Mouse (Mus musculus): ENCODE measurements at regions not wholly inside any gene's neighbourhood (a gene's known extent, or its start where the extent isn't known, plus 50 kb on each side); places are given as distances from the start of the nearest gene placed in this dataset.

DNA sequence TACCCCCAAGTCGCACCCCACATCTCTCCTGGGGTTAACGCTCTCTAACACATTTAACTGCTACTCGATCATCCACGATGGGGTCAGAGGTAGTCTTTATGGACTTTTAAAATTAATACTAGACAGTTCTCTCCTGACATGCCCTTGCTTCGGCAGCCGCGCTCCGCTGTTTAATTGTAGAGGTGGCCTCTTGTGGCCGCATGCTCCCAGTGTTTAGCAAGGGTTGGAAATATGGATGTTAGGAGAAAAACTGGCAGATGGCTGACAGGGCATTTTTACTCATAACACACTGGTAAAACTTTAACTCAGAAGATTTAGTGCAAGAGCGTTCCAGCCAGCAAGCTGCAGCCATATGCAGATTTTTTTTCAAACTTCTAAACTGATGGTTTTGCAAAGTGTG lies 242.7 kb downstream of the Tshz3 start:
- no peak for DNase-seq (ENCODE audit: low read depth, low spot score)

DNA sequence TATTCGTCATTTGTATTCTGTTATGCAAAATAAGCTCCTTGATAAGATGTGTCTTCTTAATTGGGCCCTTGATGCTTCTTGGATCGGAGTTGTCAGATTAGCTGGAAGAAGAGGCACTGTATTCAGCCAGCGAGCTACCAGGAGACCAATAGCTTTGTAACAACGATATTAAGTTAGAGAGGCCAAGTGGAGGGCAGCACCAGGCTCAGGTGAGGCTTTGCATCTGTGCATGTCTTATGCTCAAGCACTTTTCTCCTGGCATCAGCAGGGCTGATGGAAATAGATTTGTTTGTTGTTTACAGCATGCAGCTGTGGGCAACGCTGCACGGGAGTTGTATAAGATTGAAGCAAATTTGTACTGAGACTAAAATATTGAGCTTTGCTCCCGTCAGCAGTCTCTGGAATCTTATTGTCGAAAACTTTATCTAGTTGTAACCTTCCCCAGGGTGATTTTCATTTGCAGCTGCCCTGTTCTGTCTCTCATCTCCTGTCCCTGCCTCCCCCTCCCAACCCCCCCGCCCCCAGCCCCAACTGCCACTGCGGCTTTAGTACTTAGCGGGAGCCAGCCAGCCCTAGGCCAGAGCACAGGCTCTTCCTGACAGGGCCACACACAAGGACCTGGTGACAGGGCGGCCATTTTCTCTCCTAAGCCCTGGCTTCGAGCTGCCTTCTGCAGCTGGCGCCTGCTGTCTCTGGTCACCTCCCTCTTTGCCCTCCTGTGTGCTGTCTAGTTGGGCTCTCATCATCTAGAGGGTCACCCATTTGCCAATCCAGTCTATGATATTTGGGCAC lies 247.3 kb downstream of the Tshz3 start:
- DNase-seq (ENCODE audit: low read depth, low spot score), result no peak

DNA sequence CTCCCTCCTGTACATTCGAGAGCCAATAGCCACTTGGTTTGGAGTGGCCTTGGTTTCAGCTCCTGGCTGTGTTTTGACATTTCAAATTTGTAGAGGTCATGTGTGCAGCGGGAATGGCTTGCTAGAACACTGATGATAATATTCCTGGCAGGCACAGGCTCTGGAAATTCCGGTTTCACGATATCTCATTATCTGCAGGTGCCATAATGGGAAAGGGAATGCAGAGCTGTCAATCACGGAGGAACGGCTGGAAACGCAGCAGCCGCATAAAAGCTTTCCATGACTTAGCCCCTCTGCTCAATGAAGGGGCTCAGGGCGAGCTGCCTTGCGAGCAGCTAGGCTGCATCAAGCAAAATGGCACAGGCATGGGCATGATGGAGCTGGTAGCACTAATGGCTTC lies 251.6 kb downstream of the Tshz3 start:
- DNase-seq (ENCODE audit: low read depth, low spot score), result no peak

DNA sequence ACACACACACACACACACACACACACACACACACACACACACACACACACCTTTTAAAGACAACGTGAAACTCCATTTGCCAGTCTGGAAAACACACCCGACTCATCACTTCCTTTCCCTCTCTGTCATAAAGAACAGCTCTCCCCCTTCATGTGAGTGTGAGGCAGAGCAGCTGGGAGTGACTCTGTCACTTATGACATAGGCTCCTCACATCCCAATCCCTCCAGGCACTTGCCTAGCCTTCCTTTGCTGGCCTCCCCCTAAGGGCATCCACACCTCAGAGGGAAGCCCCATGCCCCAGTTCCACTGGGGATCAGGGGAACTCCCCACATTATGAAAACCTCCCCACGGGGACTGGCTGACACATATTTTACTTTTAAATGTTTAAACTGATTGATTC lies 257.5 kb downstream of the Tshz3 start:
- no peak for DNase-seq (ENCODE audit: low read depth, low spot score)

GRCm38 (mm10) chr7:36958255-36958654 lies 260.3 kb downstream of the Tshz3 start:
- no peak for DNase-seq (ENCODE audit: low read depth, low spot score)

- DNase-seq (ENCODE audit: low read depth, low spot score), result no peak
Observed at GRCm38 (mm10) chr7:36971772-36972171, 273.9 kb downstream of the Tshz3 start.

- DNase-seq (ENCODE audit: low read depth, low spot score), result no peak
Observed at GRCm38 (mm10) chr7:36973654-36974320, 275.9 kb downstream of the Tshz3 start.

DNA sequence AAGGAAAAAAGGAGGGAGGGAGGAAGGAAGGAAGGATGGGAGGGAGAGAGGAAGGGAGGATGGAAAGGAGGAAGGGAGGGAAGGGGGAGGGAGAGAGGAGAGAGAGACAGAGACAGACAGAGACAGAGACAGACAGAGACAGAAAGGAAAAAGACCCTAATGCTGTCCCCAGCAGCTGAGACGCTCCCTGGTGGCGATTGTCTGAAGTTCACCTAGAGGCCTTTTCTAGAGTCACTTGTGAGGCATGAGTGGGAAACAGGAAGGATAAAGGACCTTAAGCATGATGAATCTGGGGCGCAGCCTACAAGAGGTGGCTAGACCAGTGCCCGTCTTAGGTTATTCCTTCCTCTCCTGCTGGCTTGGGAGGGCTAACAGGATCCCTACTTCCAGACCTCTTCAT lies 276.7 kb downstream of the Tshz3 start:
- no peak for DNase-seq (ENCODE audit: low read depth, low spot score)

GRCm38 (mm10) chr7:36975475-36975874 lies 277.6 kb downstream of the Tshz3 start:
- no peak for DNase-seq (ENCODE audit: low read depth, low spot score)

DNA sequence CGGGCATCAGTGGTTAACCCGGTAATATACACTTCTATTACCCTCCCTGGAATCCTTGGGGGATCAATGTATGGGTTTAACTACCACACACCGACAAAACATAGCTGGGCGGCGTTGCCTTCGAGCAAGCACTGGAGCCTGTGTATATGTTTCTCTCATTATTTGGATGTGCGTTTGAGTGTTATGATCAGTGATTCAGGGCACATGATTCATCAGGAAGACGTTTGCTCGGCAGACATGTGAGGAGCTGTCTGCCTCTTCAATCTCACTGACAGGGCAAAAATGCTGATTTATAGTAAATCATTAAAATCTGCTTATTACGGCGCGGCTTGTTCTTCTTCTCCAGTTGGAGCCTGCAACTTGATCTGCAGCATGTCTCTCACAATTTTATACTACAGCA lies 279.9 kb downstream of the Tshz3 start:
- no peak for DNase-seq (ENCODE audit: low read depth, low spot score)

- DNase-seq (ENCODE audit: low read depth, low spot score), result no peak
Observed at GRCm38 (mm10) chr7:36989380-36989779, 291.5 kb downstream of the Tshz3 start.

GRCm38 (mm10) chr7:37004601-37005000 lies 306.7 kb downstream of the Tshz3 start:
- DNase-seq (ENCODE audit: low read depth, low spot score), result no peak

DNA sequence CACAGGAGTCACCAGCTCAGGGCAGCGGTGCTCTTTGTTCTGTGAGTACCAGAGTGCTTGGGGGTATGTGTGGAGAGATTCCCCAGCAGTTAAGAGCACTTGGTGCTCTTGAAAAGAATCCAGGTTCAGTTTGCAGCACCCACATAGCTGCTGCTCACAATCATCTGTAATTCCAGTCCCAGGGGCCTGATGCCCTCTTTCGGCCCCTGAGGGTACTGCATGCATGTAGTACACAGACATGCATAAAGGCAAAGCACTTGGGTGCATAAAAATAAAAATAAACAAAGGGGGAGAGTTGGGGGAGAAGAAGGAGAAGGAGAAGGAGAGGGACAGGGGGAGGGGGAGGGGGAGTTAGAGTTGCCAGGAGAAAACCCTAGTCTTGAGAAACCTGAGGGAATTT lies 307.8 kb downstream of the Tshz3 start:
- no peak for DNase-seq (ENCODE audit: low read depth, low spot score)

GRCm38 (mm10) chr7:37006921-37007320 lies 309.0 kb downstream of the Tshz3 start:
- DNase-seq (ENCODE audit: low read depth, low spot score), result no peak

- no peak for DNase-seq (ENCODE audit: low read depth, low spot score)
Observed at GRCm38 (mm10) chr7:37011180-37011754, 313.3 kb downstream of the Tshz3 start.

GRCm38 (mm10) chr7:37020078-37020477 lies 322.2 kb downstream of the Tshz3 start:
- no peak for DNase-seq (ENCODE audit: low read depth, low spot score)

DNA sequence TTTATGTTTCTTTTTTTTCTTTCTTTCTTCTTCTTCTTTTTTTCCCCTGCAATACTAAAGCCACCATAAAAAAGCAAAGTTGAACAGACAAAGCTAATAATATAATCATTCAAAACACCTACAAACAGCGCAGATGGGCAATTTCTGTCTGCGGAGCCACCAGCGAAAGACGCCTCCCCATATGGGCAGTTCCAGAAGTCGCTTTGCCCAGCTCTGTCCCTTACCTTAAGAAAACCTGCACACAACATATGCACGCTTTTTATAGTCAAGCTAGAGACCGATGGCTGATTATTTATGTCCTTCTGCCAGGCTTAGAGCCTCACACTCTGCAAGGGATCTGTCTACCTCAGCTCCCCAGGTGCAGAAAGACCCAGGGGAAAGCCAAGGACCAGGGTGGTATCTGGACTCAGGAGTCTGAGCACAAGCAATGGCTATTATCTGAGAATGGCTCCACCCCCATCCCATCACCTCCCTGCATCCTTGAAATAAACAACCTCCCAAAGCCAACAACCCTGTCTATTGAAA lies 326.6 kb downstream of the Tshz3 start:
- DNase-seq (ENCODE audit: low read depth, low spot score), result no peak

DNA sequence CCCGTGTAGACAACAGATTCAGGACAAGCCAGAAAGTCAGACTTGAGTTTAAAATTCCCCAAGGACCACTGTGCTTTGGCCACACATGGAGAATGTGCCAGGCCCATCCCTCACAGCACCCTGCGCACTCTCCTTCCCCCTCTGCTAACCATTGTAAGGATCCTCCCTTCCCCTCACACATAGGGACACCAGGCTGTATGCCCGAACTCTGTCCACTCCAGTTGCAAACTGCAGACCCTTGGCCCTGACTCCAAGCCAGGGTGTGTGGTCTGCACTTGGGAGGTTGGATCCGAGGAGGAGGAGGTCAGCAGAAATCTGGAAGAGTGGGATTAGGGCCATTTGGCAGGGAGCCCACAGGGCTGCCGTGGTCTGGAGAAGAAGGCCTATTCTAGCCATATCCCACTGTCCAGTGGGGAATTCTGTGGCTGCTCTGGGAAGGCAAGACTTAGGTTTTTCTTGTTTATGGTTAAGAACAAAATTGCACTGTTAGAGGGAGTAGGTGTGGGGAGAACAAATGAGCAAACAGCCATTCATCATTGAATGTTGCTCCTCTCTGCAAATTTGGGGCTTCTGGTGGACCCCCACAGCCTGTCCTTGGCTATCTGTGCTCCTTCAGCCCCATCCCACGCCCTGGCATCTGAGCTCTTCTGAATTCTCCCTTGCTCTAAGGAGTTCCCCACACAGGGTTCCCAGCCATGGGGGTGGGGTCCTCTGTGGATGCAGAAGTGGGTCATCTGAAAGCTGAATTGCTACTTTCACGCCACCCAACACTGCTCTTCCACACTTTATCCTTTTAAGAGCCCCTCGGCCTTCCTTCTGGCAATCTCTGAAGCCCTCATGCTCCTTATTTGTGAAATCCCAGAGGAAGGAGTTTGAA lies 366.9 kb downstream of the Tshz3 start:
- no peak for DNase-seq (ENCODE audit: low read depth, low spot score)

GRCm38 (mm10) chr7:37077698-37078097 lies 379.8 kb downstream of the Tshz3 start:
- no peak for DNase-seq (ENCODE audit: low read depth, low spot score)

DNA sequence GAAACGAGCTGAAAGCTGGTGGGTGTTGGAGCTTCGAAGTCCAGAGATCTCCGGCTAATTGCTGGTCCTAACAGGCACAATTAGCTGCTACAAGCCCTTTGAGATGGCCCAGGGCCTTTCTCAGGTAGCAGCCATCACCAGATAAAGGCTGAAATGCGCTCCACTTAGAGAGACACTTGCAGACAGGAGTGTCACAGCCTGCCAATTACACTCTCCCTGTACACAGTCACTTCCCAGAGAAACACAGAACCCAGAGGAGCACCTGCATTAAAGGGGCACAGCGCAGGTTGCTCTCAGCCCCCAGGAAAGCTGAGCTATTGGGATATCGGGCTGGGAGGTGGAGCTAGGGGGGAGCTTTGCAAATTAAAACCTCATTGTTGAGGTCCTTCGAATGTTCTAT lies 380.2 kb downstream of the Tshz3 start:
- no peak for DNase-seq (ENCODE audit: low read depth, low spot score)

DNA sequence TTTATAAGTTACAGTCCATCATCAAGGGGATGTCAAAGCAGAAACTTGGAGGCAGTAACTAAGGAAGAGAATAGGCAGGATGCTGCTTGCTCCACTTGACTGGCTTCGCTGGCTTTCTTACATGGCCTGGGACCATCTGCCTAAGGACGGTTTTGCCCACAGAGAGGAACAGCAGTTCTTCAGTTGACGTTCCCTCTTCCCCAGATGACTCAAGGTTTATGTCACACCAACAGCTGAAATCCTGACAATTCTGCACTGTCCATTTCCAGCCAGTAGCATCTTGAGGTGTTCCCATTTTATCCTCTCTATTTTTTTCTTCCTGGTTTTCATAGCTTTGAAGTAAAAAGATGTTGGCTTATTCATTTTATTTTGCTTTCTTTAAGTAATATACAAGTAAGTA lies 391.8 kb downstream of the Tshz3 start:
- no peak for DNase-seq (ENCODE audit: low read depth, low spot score)

- DNase-seq (ENCODE audit: low read depth, low spot score), result no peak
Observed at GRCm38 (mm10) chr7:37092572-37092971, 394.7 kb downstream of the Tshz3 start.
